Mouse (Mus musculus): ENCODE measurements around the gene Rcn3.
A peak's percentile ranks its signal among the peaks of the same experiment; 100 is the strongest.

GRCm38 (mm10) chr7:45078513-45078912, 13.5 kb downstream of the Rcn3 start:
- TF ChIP-seq CTCF (IDR thresholded peaks at IDR 0.05; ENCODE audit: low read depth) (peak; percentile 90), EP300 (IDR thresholded peaks at IDR 0.05; ENCODE audit: low read depth) (no peak)

Data from liver, postnatal 0 days (tissue).